Mouse (Mus musculus): ENCODE results near the gene Lhx8.

DNA sequence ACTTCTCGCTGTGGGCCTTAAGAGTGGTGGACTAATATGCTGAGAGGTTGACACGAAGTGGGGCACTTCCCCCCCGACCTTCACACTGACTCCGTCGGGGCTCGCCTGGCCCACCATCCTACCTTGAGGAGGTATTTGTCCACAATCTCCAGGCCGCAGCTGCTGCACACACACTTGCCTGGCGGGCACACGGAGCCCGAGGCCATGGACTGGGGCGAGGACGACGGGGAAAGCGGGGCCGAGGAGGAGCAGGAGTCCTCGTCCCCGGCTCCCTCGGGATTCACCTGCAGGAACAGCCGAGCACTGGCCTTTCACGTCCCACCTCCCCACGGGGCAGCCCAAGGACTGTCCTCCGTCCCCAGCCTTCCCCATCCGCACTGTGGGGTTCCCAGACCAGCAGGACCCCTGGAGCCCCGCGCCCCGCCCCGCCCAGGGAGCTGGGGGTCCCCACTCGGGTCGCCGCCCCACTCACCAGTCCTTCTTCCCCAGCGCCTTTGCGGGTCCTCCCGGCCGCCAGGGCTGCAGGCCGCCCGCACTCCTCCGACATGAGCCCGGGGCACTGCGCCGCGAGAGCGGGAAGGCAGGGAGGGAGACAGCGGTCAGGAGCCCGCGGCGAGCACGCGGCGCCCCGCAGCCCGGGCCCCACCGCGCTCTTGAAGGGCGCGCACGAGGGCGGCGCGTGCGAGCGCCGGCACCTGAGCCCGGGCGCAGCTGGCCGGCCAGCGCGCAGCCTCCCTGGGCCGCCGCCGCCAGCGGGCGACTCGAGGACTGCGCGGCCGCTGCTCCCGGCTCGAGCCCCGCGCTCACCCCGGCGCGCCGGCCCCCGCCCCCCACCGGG lies 2.4 kb downstream of the Lhx8 start:
- TF ChIP-seq CTCF (IDR thresholded peaks at IDR 0.05; ENCODE audit: control insufficient read depth, insufficient read depth, insufficient replicate concordance, low read depth, low read length) (no peak), POLR2A (IDR thresholded peaks at IDR 0.05; ENCODE audit: control insufficient read depth, low read depth, low read length) (no peak)
